Mouse (Mus musculus) c-Kit-positive CD71-positive TER-119-positive erythroid progenitor cells, embryonic 14.5 days (primary cell): Measurements from ENCODE around the gene Rbbp7.

ENCODE experiments used
- DNase-seq: peaks from one replicate; pipeline ENCODE4 v3.0.0-alpha.2; 2013; ENCODE audit warnings: low spot score

The Rbbp7 gene

DNA sequence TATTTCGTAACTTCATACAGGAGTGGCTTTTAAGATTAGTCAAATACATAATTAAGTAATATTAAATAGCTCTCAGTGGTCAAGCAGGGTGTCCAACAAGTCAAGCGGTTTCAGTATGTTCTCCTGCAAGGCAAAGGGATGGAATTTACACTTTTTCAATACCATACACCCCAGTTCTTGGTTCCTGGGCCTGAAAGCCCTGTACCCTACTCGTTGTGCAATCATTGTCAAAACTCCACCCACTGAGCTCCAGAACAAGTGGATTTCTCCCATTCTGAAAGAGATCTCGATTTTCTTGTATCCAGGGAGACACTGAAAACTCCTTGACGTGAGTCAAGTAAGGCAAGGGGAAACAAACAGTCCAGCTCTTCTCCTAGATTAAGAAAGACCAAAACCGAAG lies 67.8 kb downstream of the Rbbp7 start:
- DNase-seq = no peak
